Mouse (Mus musculus): ENCODE results near the gene Nacad. TPM values are rescaled to one million over a fixed set of nuclear protein-coding genes. Genes with fewer than 3 reads are reported as not detected.
A peak's percentile ranks its signal among the peaks of the same experiment; 100 is the strongest.

Gene Nacad
- polyA plus RNA-seq, 1 experiment from 2014 or later: 103 TPM

DNA sequence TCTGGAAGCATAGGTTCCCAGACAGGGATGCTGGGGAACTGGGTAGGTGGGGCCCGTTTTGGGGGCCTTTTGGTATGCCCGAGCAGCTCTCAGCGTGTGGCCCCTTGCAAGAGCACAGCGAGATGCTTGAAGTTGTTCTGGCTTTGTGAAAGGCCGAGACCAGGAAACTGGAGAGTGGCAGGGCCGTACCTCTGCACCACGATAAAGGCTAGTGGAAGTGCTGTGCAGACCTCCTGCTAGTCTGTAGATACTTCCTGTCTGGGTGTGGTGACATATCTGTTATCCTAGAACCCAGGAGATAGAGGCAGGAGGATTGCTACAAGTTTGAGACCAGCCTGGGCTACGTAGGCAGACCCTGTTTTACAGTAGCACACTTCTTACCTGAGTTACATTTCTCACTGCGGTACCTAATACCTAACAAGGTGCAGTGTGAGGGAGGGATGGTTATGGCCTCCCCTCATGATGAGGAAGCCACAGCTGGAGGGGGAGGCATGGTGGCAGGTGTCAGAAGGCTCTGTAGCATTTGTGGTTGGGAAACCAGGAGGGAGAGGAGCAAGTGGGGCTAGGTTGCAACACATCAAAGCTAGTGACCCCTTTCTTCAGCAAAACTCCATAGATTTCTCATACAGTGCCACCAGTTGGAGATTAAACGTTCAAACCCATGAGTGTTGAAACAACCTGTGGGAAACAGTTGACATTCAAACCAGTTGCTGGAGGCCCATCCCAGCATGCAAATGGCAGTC lies 14.7 kb downstream of the Nacad start:
- no peaks in the 10 kb centered on the region for H3K9me3 ChIP-seq
- H3K9ac ChIP-seq: no peak overlapping the region
- no peak overlapping the region for H3K4me2 ChIP-seq
- H3K27me3 ChIP-seq (replicated peaks): no peaks in the 10 kb centered on the region
- ATAC-seq (replicated peaks): no peak
- H3K4me1 ChIP-seq: no peaks in the 10 kb centered on the region
- H3K36me3 ChIP-seq (replicated peaks): peaks cover 8% of the 10 kb centered on the region
- no peak overlapping the region for H3K27ac ChIP-seq
- 83% methylated on average over 10 of the region's 10 CpGs for WGBS
- H3K4me3 ChIP-seq: no peak overlapping the region

DNA sequence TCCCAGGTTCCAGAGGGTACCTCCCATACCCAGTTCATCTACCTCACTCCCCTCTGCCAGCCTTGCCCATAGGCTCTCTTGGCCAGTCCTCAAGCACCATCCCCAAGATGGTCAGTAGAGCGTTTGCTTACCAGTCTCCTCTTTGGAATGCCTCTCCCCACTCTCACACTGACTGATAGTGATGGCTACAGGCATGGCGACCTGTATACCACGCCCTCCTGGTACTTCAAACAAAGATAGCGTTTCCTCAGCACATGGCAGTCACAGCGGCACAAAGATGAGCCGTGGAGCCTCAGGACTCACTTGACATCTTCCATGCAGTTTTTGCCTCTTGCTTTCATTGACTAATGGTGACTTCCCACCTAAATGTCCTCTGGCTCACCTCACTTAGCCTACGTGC lies 16.0 kb downstream of the Nacad start:
- no peaks in the 10 kb centered on the region for H3K9me3 ChIP-seq
- no peak for ATAC-seq (replicated peaks)
- no peak overlapping the region for H3K27ac ChIP-seq
- H3K36me3 ChIP-seq (replicated peaks): peaks cover 8% of the 10 kb centered on the region
- H3K9ac ChIP-seq: no peak overlapping the region
- no peaks in the 10 kb centered on the region for H3K4me1 ChIP-seq
- H3K27me3 ChIP-seq (replicated peaks): no peaks in the 10 kb centered on the region
- 93% methylated on average over 7 of the region's 7 CpGs for WGBS
- no peak overlapping the region for H3K4me3 ChIP-seq
- H3K4me2 ChIP-seq: no peak overlapping the region

DNA sequence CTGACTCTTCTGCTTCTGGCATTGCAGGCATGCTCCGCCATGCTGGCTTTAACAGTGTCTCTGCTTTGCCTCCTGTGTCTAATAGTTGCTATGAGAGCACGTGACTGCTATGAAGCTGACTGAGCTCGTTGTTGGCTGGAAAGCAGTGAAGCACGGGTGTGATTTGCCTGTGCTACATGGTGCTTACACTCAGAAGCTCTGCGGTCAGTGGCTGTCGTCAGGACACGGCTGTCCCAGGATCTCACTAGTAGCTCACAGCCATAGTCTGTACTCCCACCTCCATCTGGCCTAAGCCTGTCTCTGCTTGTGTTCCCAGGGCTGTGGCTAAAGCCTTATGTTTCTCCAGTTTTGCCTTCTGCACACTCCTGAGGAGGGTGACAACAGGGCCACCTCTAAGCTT lies 17.6 kb downstream of the Nacad start:
- Histone ChIP-seq H3K4me3 (no peak overlapping the region), H3K4me2 (no peak overlapping the region), H3K9me3 (no peaks in the 10 kb centered on the region), H3K36me3 (replicated peaks) (peaks cover 8% of the 10 kb centered on the region), H3K4me1 (no peaks in the 10 kb centered on the region), H3K27me3 (replicated peaks) (no peaks in the 10 kb centered on the region), H3K27ac (no peak overlapping the region), H3K9ac (no peak overlapping the region)
- 93% methylated on average over 7 of the region's 7 CpGs for WGBS
- no peak for ATAC-seq (replicated peaks)

DNA sequence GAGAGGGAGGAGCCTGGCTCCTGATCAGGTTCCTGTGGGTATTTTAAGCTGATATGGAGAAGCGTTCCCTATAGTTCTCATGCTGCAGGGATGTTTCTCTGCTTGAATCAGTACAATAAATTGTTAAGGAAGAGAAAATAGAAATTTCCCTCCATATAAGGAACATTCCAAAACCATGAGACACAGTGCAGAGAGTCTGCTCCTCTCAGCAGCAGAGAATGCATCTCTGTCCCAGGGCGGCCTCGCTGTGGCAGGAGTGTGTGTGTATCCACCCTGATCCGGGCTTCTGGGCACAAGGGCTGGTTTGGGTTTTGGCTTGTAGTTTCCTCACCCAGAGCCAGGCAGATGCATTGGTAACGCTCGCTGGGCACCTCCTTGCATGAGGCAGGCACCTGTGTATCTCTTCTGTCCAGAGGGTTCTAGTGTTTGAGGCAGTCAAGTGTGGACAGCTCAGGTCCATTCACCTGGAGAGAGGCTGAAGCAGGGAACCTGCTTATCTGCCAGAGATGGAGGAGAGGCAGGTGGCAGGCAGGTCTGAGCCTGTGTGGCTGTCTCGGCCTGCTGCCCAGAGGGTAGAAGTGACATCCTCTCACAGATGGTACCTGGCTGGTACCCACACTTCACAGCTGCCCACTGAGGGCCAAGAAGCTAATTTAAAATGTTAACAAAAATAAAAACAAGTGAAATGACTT lies 18.5 kb downstream of the Nacad start:
- Histone ChIP-seq H3K27ac (no peak overlapping the region), H3K4me3 (no peak overlapping the region), H3K9ac (no peak overlapping the region), H3K4me1 (no peaks in the 10 kb centered on the region), H3K9me3 (no peaks in the 10 kb centered on the region), H3K36me3 (replicated peaks) (no peaks in the 10 kb centered on the region; the same call in 1 of the 2 replicates), H3K4me2 (no peak overlapping the region), H3K27me3 (replicated peaks) (no peaks in the 10 kb centered on the region)
- no peak for ATAC-seq (replicated peaks)
- 96% methylated on average over 7 of the region's 7 CpGs for WGBS

DNA sequence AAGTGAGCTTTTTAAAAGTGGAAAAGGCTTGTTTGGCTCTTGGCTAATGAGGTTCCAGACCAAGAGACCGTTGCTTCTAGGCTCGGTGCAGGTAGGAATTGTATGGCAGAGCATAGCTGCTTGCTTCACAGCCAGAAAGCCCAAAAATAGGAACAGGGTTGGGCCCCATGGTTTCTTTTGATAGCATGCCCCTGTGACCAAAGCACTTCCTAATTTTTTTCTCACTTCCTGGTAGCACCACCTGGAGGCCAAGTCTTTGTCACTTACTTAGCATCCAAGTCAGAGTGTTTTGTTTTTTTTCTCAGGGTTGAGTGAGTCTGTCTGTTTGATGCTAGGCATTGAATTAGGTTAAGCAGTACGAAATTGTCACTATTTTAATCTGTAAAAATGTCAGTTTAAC lies 19.2 kb downstream of the Nacad start:
- H3K36me3 ChIP-seq (replicated peaks): no peaks in the 10 kb centered on the region; the same call in 1 of the 2 replicates

DNA sequence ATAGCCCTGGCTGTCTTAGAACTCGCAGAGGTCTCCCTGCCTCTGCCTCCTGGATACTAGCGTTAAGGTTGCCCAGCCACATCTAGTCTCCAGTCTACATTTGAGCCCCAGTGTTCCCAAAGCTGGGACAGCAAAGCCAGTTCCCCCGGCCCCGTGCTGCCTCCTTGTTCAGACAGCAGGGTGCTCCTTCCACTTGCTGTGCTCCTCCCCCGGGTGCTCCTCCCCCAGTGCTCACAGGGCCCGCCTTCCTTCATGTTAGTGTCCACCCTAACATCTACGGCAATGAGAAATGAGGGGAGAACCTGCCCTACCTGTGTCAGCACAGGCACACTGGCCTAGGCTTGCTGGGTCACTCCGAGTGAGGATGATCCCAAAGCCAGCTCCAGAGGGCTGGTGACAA lies 20.1 kb downstream of the Nacad start:
- no peaks in the 10 kb centered on the region for H3K27me3 ChIP-seq (replicated peaks)
- H3K27ac ChIP-seq: no peak overlapping the region
- no peaks in the 10 kb centered on the region; the same call in 1 of the 2 replicates for H3K36me3 ChIP-seq (replicated peaks)
- H3K4me2 ChIP-seq: no peak overlapping the region
- no peak for ATAC-seq (replicated peaks)
- no peak overlapping the region for H3K4me3 ChIP-seq
- no peaks in the 10 kb centered on the region for H3K4me1 ChIP-seq
- WGBS: 93% methylated on average over 8 of the region's 8 CpGs
- H3K9ac ChIP-seq: no peak overlapping the region
- H3K9me3 ChIP-seq: no peaks in the 10 kb centered on the region

More for the DNA sequence above, 19.2 kb downstream of the Nacad start:
- Histone ChIP-seq H3K27ac (no peak overlapping the region), H3K4me3 (no peak overlapping the region), H3K9me3 (no peaks in the 10 kb centered on the region), H3K4me1 (no peaks in the 10 kb centered on the region), H3K9ac (no peak overlapping the region), H3K27me3 (replicated peaks) (no peaks in the 10 kb centered on the region), H3K4me2 (no peak overlapping the region)
- no peak for ATAC-seq (replicated peaks)
- WGBS: 94% methylated on average over 3 of the region's 3 CpGs

DNA sequence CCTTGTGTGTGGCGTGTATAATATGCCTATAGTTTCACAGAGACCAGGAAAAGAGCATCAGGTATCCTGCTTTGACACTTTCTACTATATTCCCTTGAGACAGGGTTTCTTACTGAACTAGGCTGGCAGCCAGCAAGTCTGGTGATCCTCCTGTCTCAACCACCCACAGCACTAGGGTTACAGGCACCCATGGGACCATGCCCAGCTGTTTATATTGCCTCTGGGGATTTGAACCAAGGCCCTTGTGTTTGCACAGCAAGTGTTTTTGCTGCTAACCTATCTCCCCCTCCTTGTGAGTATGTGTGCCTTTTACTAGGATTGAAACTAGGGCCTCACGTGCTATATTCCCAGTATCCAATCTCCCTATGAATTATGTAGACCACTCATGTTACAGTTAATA lies 24.3 kb downstream of the Nacad start:
- Histone ChIP-seq H3K4me3 (no peak overlapping the region), H3K4me2 (no peak overlapping the region), H3K36me3 (replicated peaks) (no peaks in the 10 kb centered on the region), H3K4me1 (no peaks in the 10 kb centered on the region), H3K9ac (no peak overlapping the region), H3K27me3 (replicated peaks) (no peaks in the 10 kb centered on the region), H3K27ac (no peak overlapping the region), H3K9me3 (no peaks in the 10 kb centered on the region)
- ATAC-seq (replicated peaks): no peak
- 88% methylated on average over 2 of the region's 2 CpGs for WGBS

DNA sequence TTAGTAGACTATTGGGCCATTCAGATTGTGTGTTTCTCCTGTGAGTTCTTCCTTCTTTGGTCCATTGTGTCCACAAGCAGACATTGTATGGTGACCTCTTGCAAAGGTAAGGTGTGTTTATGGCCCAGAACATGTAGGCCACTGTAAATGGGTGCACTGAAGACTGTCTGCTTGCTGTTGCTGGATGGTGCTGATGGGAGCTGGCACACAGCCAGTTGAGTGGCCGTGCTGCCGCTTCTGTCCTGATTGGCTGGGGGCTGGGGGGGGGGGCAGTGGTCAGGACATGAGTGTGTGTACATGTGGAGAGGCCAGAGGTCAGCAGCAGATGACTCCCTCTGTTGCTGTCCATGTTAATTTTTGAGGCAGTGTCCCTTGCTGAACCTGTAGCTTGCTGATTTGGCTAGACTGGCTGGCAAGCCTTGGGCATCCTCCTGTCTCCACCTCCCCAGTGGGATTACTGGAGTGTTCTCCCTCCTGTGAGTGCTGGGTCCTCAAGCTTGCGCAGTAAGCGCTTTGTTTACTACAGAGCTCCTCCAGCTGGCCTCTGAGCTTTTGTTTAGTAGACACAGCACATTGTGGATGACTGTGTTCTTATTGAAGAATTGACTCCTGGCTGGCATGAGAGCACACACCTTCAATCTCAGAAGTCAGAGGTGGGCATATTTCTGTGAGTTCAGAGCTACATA lies 25.6 kb downstream of the Nacad start:
- H3K4me3 ChIP-seq: no peak overlapping the region
- no peak overlapping the region for H3K4me2 ChIP-seq
- no peak overlapping the region for H3K27ac ChIP-seq
- H3K9ac ChIP-seq: no peak overlapping the region
- 65% methylated on average over 4 of the region's 4 CpGs for WGBS
- H3K4me1 ChIP-seq: no peaks in the 10 kb centered on the region
- no peaks in the 10 kb centered on the region for H3K9me3 ChIP-seq
- no peaks in the 10 kb centered on the region for H3K27me3 ChIP-seq (replicated peaks)
- H3K36me3 ChIP-seq (replicated peaks): no peaks in the 10 kb centered on the region
- 0 out of 2 replicates have a peak, but pooled peaks have one; percentile 32 for ATAC-seq (replicated peaks)

- Histone ChIP-seq H3K4me1 (no peaks in the 10 kb centered on the region), H3K4me3 (no peak overlapping the region), H3K9ac (no peak overlapping the region), H3K4me2 (no peak overlapping the region), H3K27ac (no peak overlapping the region), H3K36me3 (replicated peaks) (no peaks in the 10 kb centered on the region), H3K9me3 (no peaks in the 10 kb centered on the region), H3K27me3 (replicated peaks) (no peaks in the 10 kb centered on the region)
- 91% methylated on average over 7 of the region's 7 CpGs for WGBS
- ATAC-seq (replicated peaks): no peak
Observed at GRCm38 (mm10) chr11:6579361-6579760, 26.5 kb downstream of the Nacad start.

DNA sequence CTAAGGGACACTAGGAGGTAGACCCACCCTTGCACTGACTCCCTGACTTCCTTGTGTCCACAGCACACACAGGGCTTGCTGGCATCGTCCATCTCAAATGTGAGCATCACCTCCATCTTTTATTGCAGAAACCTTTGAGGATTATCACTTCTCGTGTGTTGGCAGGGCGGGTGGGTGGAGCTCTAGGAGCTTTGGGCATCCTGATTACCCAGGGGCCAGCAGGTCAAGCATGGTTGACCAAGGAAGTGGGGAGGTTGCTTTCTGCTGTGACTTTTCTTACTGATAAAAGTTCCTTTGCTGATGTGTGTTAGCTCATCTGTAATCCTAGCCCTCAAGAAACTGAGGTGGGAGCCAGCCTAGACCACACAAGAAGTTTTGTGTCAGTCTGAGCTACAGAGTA lies 29.7 kb downstream of the Nacad start:
- H3K4me3 ChIP-seq: no peak overlapping the region
- H3K4me1 ChIP-seq: no peaks in the 10 kb centered on the region
- no peaks in the 10 kb centered on the region for H3K27me3 ChIP-seq (replicated peaks)
- 71% methylated on average over 3 of the region's 3 CpGs for WGBS
- H3K36me3 ChIP-seq (replicated peaks): no peaks in the 10 kb centered on the region
- no peak overlapping the region for H3K27ac ChIP-seq
- ATAC-seq (replicated peaks): no peak
- H3K9me3 ChIP-seq: no peaks in the 10 kb centered on the region
- no peak overlapping the region for H3K4me2 ChIP-seq
- H3K9ac ChIP-seq: no peak overlapping the region

DNA sequence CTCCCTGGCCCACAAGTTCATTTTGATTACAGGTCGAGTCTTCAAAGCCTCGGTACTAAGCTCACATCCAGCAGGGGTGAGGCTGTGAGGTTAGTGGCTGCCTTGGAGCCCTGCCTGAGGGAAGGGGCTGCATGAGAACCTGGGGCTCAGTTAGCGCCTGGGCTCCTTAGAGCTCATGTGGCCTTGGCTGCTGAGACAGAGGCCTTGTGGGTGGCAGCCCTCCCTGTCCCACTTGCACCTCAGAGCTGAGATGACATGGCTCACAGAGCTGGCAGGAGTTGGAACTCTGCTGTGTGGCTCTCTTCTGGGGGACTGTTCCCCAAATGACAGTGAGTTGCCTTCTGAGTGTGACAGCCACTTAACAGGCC lies 36.5 kb downstream of the Nacad start:
- Histone ChIP-seq H3K36me3 (replicated peaks) (no peaks in the 10 kb centered on the region), H3K9me3 (no peaks in the 10 kb centered on the region), H3K4me3 (no peak overlapping the region), H3K4me2 (no peak overlapping the region), H3K4me1 (peaks cover 23% of the 10 kb centered on the region), H3K9ac (no peak overlapping the region), H3K27me3 (replicated peaks) (no peaks in the 10 kb centered on the region), H3K27ac (peak overlapping the region; percentile 71)
- WGBS: 37% methylated on average over 3 of the region's 3 CpGs
- peak; percentile 32; the same call in 1 of the 2 replicates for ATAC-seq (replicated peaks)

- peak overlapping the region; percentile 71 for H3K27ac ChIP-seq
- no peaks in the 10 kb centered on the region for H3K36me3 ChIP-seq (replicated peaks)
- H3K9me3 ChIP-seq: no peaks in the 10 kb centered on the region
- ATAC-seq (replicated peaks): peak; percentile 60
- no peak overlapping the region for H3K4me2 ChIP-seq
- H3K9ac ChIP-seq: no peak overlapping the region
- peaks cover 23% of the 10 kb centered on the region for H3K4me1 ChIP-seq
- WGBS: 31% methylated on average over 11 of the region's 11 CpGs
- no peaks in the 10 kb centered on the region for H3K27me3 ChIP-seq (replicated peaks)
- H3K4me3 ChIP-seq: no peak overlapping the region
Observed at GRCm38 (mm10) chr11:6568584-6569409, 37.1 kb downstream of the Nacad start.

All from midbrain, embryonic 15.5 days (tissue).